ENCODE assay signal across 8 mouse cellular contexts in genomic region chr1:156939251-156940141, GRCm38 (mm10). TPM values are rescaled to one million over a fixed set of nuclear protein-coding genes. Genes with fewer than 3 reads are reported as not detected.
A peak's percentile ranks its signal among the peaks of the same experiment; 100 is the strongest.
DNase-seq lines count a peak whose midpoint lies in the region; ATAC-seq and TF ChIP-seq lines count a peak whose summit lies in the region.

Gene Ralgps2 (minus strand): TSS chr1:156939626.

- peak; percentile 86 for ATAC-seq in hindbrain, embryonic 15.5 days (ENCODE audit: low FRiP score, low read depth)

- H3K9ac ChIP-seq in hindbrain, embryonic 15.5 days = peak within 1 kb of the TSS; percentile 85

- H3K27ac ChIP-seq in cerebellum, adult 2 months (ENCODE audit: insufficient read depth, low read length) = peak within 1 kb of the TSS; percentile 80
- peak within 1 kb of the TSS; percentile 94 for H3K27ac ChIP-seq in hindbrain, embryonic 15.5 days (replicated peaks)

- no peak for TF ChIP-seq CTCF in cerebellum, adult 2 months (IDR thresholded peaks at IDR 0.05; ENCODE audit: borderline replicate concordance, insufficient read depth, low read depth, low read length)

- H3K4me3 ChIP-seq in cerebellum, adult 2 months (replicated peaks; ENCODE audit: insufficient read depth, low read depth, low read length) = peak within 1 kb of the TSS; percentile 52
- peak within 1 kb of the TSS; percentile 64 for H3K4me3 ChIP-seq in hindbrain, embryonic 15.5 days

- WGBS in cerebellum, adult 2 months = under 1% methylated on average over 110 of the region's 124 CpGs
- under 1% methylated on average over 84 of the region's 124 CpGs for WGBS in hindbrain, embryonic 15.5 days

- H3K9me3 ChIP-seq in hindbrain, embryonic 15.5 days = no peaks in the 10 kb centered on the region

- H3K36me3 ChIP-seq in hindbrain, embryonic 15.5 days = no peaks in the 10 kb centered on the region

- peak; percentile 76 for DNase-seq in Muller cell, postnatal 12 days (ENCODE audit: inconsistent ontology term)
- DNase-seq in cerebellum, adult 2 months = peak; percentile 75 to 82
- peak in 1 of 2 experiments; percentile 65 for DNase-seq in frontal cortex, adult 2 months (ENCODE audit: extremely low spot score in 1 of 2, low spot score in 1 of 2)
- peak; percentile 50 to 70 for DNase-seq in left cerebral cortex, adult 18-20 months (ENCODE audit: low spot score in 2 of 2)
- peak; percentile 60 to 77 for DNase-seq in lung, postnatal 4 days
- DNase-seq in retina, postnatal 7 days (ENCODE audit: low read depth, low spot score) = peak; percentile 58
- peak; percentile 57 for DNase-seq in urinary bladder, postnatal 14 days (ENCODE audit: low spot score)

- peaks cover 5% of the 10 kb centered on the region; the same call in 1 of the 2 replicates for H3K4me1 ChIP-seq in cerebellum, adult 2 months (ENCODE audit: control insufficient read depth, insufficient read depth, low read length)
- peaks cover 26% of the 10 kb centered on the region for H3K4me1 ChIP-seq in hindbrain, embryonic 15.5 days (replicated peaks)

- TF ChIP-seq POLR2A in cerebellum, adult 2 months (IDR thresholded peaks at IDR 0.05; ENCODE audit: borderline replicate concordance, insufficient read depth, low read length) = peak; percentile 27; the same call in 1 of the 2 replicates

- no peaks in the 10 kb centered on the region for H3K27me3 ChIP-seq in cerebellum, adult 2 months (ENCODE audit: control insufficient read depth, insufficient read depth, low read length)
- no peaks in the 10 kb centered on the region for H3K27me3 ChIP-seq in hindbrain, embryonic 15.5 days

- peak within 1 kb of the TSS; percentile 67 for H3K4me2 ChIP-seq in hindbrain, embryonic 15.5 days

RNA-seq across cellular contexts. Expression of gene Ralgps2, which starts in this region (rescaled TPM):
- 19.9 and 20.3 TPM in 2 replicates for polyA plus RNA-seq in cerebellum, adult 2 months (2012; rRNA removed)
- polyA plus RNA-seq in frontal cortex, adult 2 months (2012; rRNA removed) = 32.5 and 35.4 TPM in 2 replicates
- polyA plus RNA-seq in hindbrain, embryonic 15.5 days (2015; fragmentation: Nextera tagmentation; extraction: Ambion mirVana) = 78.3 and 86.0 TPM in 2 replicates
- total RNA-seq in left cerebral cortex, adult 18-20 months (2021) = 10 to 100 TPM; 40.2 to 50.3 TPM
